Mouse (Mus musculus) liver, adult 2 months (tissue): ENCODE data around the gene Gpr25. TPM values are rescaled to one million over a fixed set of nuclear protein-coding genes. Genes with fewer than 3 reads are reported as not detected.
A peak's percentile ranks its signal among the peaks of the same experiment; 100 is the strongest.

Experiments used
- DNase-seq: peaks from one replicate; pipeline ENCODE4 v3.0.0-alpha.2; 2011; ENCODE audit warnings: low read depth, low spot score; ENCODE audit errors: extremely low read depth
- H3K27ac ChIP-seq: fragments of 200-500 bp; replicated peaks from 2 replicates; pipeline ENCODE4 v1.5.1; 2012; ENCODE audit warnings: low read depth, mild to moderate bottlenecking, control low read depth, inconsistent platforms, low read length; ENCODE audit not compliant: insufficient read depth
- H3K27me3 ChIP-seq: fragments of 200-500 bp; 2 replicates; pipeline ENCODE4 v1.6.1; 2012; ENCODE audit warnings: mild to moderate bottlenecking, moderate library complexity, low read length, inconsistent platforms; ENCODE audit not compliant: control insufficient read depth, insufficient read depth
- H3K36me3 ChIP-seq: fragments of 200-500 bp; 2 replicates; pipeline ENCODE4 v1.6.1; 2012; ENCODE audit warnings: low read length, inconsistent platforms; ENCODE audit not compliant: control insufficient read depth, insufficient read depth
- H3K4me1 ChIP-seq: fragments of 200-500 bp; 2 replicates; pipeline ENCODE4 v1.6.1; 2011; ENCODE audit warnings: low read length; ENCODE audit not compliant: control insufficient read depth, insufficient read depth
- H3K4me3 ChIP-seq: fragments of 200-500 bp; 2 replicates; pipeline ENCODE4 v1.5.1; 2011; ENCODE audit warnings: low read depth, mild to moderate bottlenecking, control low read depth, low read length, moderate library complexity; ENCODE audit not compliant: insufficient read depth
- H3K79me2 ChIP-seq: fragments of 200-500 bp; 2 replicates; pipeline ENCODE4 v1.6.1; 2012; ENCODE audit warnings: inconsistent platforms, mild to moderate bottlenecking, low read length, moderate library complexity; ENCODE audit not compliant: control insufficient read depth, insufficient read depth
- H3K9ac ChIP-seq: fragments of 200-500 bp; 2 replicates; pipeline ENCODE4 v1.6.1; 2012; ENCODE audit warnings: low read depth, mild to moderate bottlenecking, control low read depth, inconsistent platforms, low read length
- CTCF ChIP-seq: fragments of 200-500 bp; IDR thresholded peaks from 2 replicates; pipeline ENCODE4 v1.5.1; 2011; ENCODE audit warnings: low read depth, low read length, control low read depth
- POLR2A ChIP-seq: fragments of 200-500 bp; IDR thresholded peaks from 2 replicates; pipeline ENCODE4 v1.6.1; 2011; ENCODE audit warnings: low read length, control low read depth; ENCODE audit not compliant: insufficient read depth; ENCODE audit errors: extremely low read depth
- WGBS: fragments of 180-500 bp; shearing (Covaris S2); methylation state at CpG from one replicate; pipeline ENCODE4 v1.1.7; 2018; 5-methylcytosine and 5-hydroxymethylcytosine counted together
- polyA plus RNA-seq: library from polyadenylated mRNA; depleted of rRNA; stranded (reverse); fragments of >200 nt; gene quantifications from 2 replicates; pipeline ENCODE4 v1.2.3, GENCODE M21; 2012; rRNA removed
- total RNA-seq: library from RNA; depleted of rRNA; stranded (reverse); fragments of >200 nt; gene quantifications from 2 replicates; pipeline ENCODE4 v1.2.3, GENCODE M21; 2014; rRNA removed

Gpr25 gene
- total RNA-seq: not detected in 2 replicates
- 0.16 and 0.32 TPM in 2 replicates for polyA plus RNA-seq

DNA sequence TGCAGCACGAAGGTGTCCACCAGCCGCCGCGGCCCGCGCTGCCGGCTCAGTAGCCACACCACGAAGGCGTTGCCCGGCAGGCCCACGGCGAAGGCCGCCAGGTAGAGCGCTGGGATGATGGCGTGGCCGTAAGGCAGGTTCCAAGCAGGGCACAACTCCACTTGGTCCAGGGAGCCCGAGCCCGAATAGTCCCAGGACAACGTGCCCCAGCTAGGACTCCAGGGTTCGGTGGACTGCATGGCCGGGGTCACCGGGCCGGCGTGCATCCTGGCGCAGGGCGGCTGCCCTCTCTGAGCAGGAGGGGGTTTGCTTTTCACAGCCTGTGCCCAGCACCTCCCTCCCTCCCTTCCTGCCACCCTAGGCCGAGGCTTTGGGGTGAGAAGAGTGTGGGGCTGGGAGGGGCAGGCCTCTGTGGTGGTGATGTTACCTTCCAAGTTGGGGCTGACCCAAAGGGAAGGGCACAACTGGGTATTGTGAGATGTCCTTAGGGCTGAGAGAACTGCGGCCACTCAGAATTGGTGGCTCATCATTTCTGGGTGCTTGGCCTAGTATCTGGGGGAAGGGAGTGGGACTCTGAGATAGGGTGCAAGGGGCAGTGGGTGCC is at the start of gene Gpr25:
Gene Gpr25, minus strand, starts transcription at position 239 of the 604 bp plus-strand sequence.
- H3K27me3 ChIP-seq: no peaks in the 10 kb centered on the region
- DNase-seq: no peak
- H3K79me2 ChIP-seq: no peaks in the 10 kb centered on the region
- H3K4me3 ChIP-seq: peak within 1 kb of the TSS; percentile 19; the same call in 1 of the 2 replicates
- H3K4me1 ChIP-seq: peaks cover 6% of the 10 kb centered on the region
- no peaks in the 10 kb centered on the region for H3K36me3 ChIP-seq
- no peak within 1 kb of the TSS for H3K27ac ChIP-seq
- peak within 1 kb of the TSS; percentile 64 for H3K9ac ChIP-seq
- TF ChIP-seq POLR2A: no peak
- no peak for TF ChIP-seq CTCF
- 11% methylated on average over 28 of the region's 28 CpGs for WGBS

DNA sequence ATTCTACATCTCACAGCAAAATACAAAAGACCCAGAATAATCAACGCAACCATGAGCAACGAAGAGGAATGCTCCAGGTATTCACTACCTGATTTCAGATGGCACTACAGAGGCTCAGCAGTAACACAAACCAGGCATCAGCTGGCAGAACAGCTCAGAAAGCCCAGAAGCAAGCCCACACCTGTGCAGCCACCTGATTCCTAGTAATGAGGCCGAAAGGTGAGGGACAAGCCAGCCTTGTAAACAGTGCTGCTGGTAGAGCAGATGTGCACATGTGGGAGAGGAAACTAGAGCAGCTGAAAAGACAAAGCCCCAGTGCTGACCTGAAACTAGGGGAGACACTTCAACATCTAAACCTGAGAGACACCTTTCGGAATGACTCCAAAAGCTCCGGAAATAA is 48.5 kb upstream of the Gpr25 start:
- Histone ChIP-seq H3K27me3 (no peaks in the 10 kb centered on the region), H3K4me3 (no peak overlapping the region), H3K9ac (no peak overlapping the region), H3K4me1 (peaks cover 2% of the 10 kb centered on the region; the same call in 1 of the 2 replicates), H3K27ac (no peak overlapping the region), H3K79me2 (peaks cover 4% of the 10 kb centered on the region; the same call in 1 of the 2 replicates), H3K36me3 (no peaks in the 10 kb centered on the region)
- DNase-seq: no peak
- WGBS: 96% methylated on average over 5 of the region's 5 CpGs
- no peak for TF ChIP-seq CTCF
- no peak for TF ChIP-seq POLR2A

DNA sequence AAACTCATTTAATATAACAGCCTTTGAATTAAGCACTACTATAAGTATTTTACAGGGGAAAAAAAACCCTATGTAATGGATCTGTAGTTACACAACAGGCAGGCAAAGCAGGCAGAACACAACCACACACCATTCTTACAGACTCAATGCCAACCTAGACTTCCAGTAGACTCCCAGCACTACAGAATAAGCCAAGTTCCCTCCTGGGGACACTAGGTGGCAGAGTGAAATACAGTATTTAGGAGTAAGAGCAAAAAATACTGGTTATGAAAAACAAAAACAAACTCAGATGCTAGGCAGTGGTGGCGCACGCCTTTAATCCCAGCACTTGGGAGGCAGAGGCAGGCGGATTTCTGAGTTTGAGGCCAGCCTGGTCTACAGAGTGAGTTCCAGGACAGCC is 45.8 kb upstream of the Gpr25 start:
- Histone ChIP-seq H3K36me3 (no peaks in the 10 kb centered on the region), H3K4me3 (no peak overlapping the region), H3K79me2 (peaks cover 7% of the 10 kb centered on the region; the same call in 1 of the 2 replicates), H3K9ac (no peak overlapping the region), H3K4me1 (no peaks in the 10 kb centered on the region), H3K27me3 (no peaks in the 10 kb centered on the region), H3K27ac (no peak overlapping the region)
- no peak for TF ChIP-seq POLR2A
- TF ChIP-seq CTCF: peak; percentile 45
- peak; percentile 40 for DNase-seq
- 63% methylated on average over 3 of the region's 3 CpGs for WGBS

DNA sequence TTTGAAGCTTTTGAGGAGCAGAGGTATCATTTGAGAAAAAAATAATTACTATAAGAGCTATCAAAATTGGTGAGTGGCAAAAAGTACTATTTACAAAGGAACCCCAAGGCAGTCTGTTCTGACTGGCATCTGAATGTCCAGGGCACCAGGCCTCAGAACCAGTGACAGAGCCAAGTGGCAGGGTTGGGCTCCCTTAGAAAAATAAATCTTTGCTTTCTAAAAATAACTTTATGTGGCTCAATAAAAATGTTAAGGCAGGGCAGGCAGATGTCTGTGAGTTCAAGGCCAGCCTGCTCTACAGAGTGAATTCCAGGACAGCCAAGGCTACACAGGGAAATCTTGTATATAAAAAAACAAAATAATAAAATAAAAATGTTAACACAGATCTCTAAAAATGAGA is 33.3 kb upstream of the Gpr25 start:
- Histone ChIP-seq H3K4me3 (no peak overlapping the region), H3K9ac (no peak overlapping the region), H3K79me2 (no peaks in the 10 kb centered on the region), H3K4me1 (no peaks in the 10 kb centered on the region; the same call in 1 of the 2 replicates), H3K27ac (no peak overlapping the region), H3K27me3 (no peaks in the 10 kb centered on the region), H3K36me3 (no peaks in the 10 kb centered on the region; the same call in 1 of the 2 replicates)
- TF ChIP-seq CTCF: no peak
- TF ChIP-seq POLR2A: no peak
- peak; percentile 22 for DNase-seq

DNA sequence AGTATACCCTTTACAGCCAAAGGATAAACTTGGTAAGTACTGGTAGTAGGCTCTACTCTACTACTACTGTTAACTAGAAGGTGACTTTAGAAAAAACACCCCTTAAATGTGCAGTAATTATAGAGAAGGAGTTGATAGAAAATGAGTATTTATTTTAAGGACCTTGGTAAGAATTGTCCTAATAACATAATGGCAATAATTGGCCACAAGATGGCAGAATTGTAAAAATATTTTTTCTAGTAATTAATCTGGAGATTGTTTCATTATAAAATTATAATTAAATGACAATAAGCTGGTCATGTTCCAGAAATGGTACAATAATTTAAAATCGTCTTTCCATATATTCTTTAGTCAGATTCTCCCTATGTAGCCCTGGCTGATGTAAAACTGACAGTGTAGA is 29.1 kb upstream of the Gpr25 start:
- Histone ChIP-seq H3K9ac (no peak overlapping the region), H3K27ac (no peak overlapping the region), H3K4me1 (no peaks in the 10 kb centered on the region; the same call in 1 of the 2 replicates), H3K27me3 (no peaks in the 10 kb centered on the region), H3K79me2 (no peaks in the 10 kb centered on the region), H3K36me3 (peaks cover 13% of the 10 kb centered on the region), H3K4me3 (no peak overlapping the region)
- no peak for DNase-seq
- 65% methylated on average over 1 of the region's 1 CpGs for WGBS
- no peak for TF ChIP-seq CTCF
- no peak for TF ChIP-seq POLR2A

DNA sequence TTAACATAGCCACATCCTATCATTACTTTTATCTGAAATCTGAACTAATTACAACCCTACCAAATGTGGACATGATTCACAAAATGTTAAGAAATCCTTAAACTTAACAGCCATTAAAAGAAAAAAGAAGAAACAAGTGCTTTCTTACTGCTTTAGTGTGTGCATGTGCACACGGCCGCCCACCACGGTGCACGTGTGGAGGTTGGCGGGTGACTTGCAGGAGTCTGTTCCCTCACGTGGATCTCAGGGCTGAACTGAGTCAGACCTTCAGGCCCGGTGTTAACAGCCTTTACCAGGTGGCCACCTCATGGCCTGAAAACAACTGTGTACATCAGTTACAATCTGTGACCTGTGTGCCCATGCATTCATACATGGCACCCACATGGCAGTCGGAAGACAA is 16.7 kb upstream of the Gpr25 start:
- peaks cover 63% of the 10 kb centered on the region for H3K36me3 ChIP-seq
- TF ChIP-seq CTCF (no peak), POLR2A (no peak)
- no peaks in the 10 kb centered on the region for H3K27me3 ChIP-seq
- WGBS: 96% methylated on average over 8 of the region's 8 CpGs
- no peak overlapping the region for H3K9ac ChIP-seq
- DNase-seq: no peak
- no peak overlapping the region for H3K4me3 ChIP-seq
- no peaks in the 10 kb centered on the region for H3K79me2 ChIP-seq
- no peaks in the 10 kb centered on the region for H3K4me1 ChIP-seq
- no peak overlapping the region for H3K27ac ChIP-seq
